Mouse (Mus musculus): ENCODE measurements around the gene Foxe3.

The Foxe3 gene

DNA sequence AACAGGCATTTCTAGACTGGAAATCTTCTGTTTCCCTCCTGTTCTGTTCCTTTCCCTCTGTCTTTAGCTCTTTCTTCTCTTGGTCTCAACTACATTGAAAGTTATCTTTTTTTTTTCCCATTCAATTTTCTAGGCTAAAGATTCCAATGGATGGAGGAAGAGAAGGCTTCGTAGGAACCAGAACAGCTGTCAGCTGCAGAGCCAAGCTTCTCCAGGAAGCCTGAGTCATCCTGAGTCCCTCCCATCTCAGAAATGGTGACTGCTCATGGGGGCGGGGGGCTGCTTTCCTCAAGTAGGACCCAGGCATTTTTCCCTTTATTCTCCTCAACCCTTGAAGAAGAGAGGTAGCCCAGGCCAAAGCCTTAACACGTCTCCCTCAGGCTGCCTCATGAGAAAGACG, 9.8 kb downstream of the Foxe3 start:
- no peak for DNase-seq (ENCODE audit: low read depth, low spot score)

DNA sequence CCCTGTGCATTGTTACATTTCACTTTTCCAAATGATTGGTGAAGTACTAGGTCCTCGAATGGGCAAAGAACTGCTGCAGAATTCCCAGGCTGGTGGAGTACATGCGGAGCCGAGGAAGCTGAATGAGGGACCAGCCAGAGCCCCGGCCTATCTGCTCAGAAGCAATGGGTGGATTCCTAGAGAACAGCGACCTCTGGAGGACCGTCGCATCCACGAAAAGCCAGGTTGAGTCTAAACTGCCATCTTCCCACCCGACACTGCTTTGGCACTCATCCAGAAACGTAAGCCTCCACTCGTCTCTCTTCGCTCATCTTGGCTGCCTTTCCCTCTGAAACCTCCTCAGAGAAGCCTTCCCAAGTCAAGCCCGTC, 12.2 kb downstream of the Foxe3 start:
- peak; percentile 18 for DNase-seq (ENCODE audit: low read depth, low spot score)

DNA sequence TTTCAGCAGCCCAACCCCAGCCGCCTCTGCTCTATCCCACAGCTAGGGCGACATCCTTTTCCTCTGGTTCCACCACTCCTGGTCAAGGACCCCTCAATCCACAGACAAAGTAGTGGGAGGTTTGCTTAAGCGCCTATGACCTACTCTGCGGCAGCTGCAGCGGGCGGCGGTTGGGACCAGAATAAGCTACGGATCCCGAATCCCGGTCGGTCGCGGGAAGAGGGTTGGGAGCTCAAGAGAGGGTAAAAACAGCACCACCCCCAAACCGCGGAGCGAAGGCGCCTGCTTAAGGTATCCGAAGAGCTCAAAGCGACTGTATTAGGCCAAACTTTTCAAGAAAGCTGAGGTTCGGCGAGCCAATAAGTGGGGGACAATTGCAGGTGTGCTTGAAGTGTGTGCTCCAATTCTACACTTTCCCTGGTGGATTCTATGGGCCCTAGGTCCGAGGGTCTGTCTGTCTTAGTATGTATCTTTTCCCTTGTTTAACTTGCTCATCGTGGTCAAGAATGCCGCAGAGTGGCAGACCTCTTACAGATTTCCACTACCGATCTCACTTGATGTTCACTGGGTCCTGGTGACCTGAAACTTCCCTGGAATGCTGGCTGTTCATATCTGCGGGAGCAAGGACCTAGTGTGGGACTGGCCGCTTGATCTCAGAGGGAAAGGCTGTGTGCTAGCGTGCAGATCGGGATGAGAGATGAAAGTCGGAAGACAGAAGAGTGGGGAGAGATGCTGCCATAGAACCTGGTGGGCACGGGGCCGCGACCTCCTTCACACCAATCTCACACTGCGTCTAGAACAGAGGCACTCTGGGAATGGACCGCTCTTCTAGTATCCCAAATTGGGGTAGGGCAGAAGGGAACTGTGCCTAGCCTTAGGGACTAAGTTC, 12.9 kb downstream of the Foxe3 start:
- no peak for DNase-seq (ENCODE audit: low read depth, low spot score)

DNA sequence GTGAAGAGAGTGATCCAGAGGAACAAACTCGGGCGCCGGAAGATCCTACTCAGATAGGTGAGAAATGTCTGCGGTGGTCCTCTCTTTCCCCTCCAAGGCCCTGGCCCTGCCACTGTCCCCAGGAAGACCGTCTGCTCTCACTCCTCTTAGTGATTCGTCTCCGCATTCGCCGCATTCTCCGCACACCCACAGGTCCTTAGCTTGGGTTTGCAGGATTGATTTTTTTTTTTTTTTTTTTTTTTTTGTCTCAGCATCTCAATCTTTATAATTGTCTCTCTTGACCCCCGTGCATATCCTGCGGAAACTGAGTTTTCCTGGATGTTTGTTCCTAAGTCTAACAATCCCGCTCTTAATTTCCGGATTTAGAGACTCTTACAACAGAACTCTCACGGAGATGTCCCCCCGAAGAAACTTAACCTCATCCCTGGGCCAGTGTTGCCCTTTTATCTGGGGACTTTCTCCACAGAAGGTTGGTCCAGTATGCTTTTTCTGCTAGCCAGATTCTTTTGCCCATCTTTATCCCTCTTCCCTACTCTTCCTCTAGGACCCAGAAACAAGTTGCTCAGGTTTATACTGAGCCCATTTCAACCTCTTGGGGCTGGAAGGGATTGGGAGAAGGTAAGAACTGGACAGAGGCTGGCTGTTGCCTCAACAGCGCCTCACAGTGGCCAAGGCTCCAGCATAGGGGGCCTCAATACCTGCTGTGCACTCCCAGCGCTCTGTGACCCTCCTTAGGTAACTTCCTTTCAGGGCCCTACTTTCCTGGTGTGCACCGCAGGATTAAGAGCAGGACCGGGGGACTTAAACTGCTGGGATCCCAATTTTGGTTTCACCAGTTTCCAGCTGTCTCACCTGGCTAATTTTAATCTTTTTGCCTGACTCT, 16.0 kb downstream of the Foxe3 start:
- peak; percentile 56 for DNase-seq (ENCODE audit: low read depth, low spot score)

DNA sequence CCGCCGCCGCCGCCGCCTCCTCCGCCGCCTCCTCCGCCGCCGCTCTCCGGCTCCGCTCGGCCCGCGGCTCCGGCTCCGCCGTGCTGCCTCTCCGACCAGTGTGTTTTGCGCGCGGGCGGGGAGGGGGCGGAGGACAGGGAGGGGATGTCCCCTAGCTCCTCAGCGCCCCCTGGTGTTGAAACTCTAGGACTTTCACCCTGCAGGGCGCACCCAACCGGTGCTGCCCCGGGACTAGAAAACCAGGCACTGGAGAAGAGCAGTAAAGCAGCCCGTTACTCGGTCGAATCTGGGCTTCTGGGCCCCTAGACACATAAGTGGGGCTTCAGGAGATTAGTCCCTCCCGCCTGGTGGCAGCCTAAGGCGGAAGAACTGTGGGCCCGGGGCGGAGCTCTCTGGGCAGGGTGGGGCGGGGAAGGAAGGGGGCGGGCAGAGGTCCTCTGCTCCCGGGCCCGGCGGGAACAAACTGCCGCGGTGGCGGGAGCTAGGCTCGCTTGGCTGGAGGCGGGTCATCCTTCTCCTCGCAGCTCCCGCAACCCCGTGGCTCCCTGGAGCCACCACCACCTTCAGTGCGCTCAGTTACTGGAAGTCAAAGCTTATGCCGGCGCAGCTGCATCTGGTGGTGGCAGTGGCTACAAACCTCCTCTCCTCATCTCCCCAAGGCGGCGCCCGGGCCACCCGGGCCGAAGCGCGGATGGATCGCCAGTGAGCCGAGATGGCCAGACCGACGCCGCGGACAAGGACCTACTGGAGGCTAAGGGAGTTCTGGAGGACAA, 16.8 kb downstream of the Foxe3 start, which contains the start of gene Foxd2:
TSS of gene Foxd2 (minus strand) at position 45 of the 773 bp plus-strand sequence.
- DNase-seq (ENCODE audit: low read depth, low spot score) = peak; percentile 92

DNA sequence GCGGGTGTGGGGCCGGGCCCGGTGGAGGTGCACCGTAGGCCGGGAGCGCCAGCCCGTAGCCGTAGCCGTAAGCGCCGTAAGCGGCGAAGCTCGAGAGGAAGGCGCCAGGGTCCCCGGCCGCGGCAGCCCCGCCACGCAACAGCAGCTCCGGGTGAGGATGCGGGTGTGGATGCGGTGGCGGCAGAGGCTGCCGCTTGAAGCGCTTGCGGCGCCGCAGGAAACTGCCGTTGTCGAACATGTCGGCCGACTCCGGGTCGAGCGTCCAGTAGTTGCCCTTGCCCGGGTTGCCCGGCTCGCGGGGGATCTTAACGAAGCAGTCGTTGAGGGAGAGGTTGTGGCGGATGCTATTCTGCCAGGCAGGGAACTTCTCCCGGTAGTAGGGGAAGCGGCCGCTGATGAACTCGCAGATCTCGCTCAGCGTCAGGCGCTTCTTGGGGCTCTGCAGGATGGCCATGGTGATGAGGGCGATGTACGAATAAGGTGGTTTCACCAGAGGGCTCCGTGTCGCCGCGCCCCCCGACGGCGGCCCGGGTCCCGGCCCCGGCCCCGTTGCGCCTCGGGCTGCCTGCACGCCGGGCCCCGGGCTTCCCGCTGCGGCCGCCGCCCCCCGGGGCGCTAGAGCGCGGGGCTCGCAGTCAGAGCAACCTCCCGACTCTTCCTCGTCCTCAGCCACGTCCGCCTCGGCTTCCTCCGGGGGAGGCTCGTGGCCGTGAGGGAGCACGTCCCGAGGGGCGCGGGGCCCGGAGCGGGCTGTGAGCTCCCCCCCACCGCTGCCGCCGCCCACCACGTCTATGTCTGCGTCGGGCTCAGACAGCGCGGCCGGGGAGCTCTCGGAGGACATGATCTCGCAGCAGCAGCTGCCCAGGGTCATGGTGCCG, 17.6 kb downstream of the Foxe3 start:
- DNase-seq (ENCODE audit: low read depth, low spot score) = peak; percentile 62

DNA sequence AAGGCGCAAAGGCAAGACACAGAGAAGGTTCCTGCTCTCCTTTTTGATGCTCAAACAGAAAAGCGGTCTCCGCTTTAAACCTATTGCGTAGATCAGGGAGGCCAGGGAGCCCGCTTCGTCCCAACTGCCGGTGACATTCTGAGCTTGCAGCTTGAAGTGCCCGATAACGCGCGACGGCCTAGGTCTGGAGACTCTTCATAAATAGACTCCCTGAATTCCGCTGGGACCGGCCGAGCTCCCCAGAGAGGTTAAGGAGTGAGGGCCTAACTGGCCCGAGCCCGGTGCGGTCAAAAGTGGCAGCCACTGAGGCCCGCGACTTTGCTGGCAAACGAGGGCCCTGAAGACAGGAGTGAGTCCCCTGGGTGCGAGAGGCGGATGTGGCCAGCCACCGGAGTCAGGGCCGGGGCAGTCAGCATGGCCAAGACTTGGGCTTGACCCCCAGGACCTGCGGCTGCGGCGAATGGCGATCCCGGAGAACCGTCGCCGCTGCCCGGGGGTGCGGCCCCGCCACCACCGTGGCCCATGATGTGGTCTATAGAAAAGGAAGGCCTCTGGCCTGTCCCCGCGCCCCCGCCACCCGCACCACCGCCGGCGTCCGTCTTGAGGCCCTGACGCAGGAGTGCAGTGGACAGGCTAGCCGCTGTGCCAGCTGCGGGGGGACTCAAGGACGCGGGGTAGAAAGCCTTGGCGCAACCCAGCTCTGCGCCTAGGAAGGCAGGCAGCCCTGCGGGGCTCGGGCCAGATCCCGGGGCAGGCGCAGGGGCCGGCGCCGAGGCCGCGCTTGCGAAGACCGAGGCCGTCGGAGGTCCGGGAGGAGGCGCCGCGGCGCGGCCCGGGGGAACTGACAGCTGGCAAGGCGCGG, 18.5 kb downstream of the Foxe3 start:
- DNase-seq (ENCODE audit: low read depth, low spot score) = peak; percentile 7

DNA sequence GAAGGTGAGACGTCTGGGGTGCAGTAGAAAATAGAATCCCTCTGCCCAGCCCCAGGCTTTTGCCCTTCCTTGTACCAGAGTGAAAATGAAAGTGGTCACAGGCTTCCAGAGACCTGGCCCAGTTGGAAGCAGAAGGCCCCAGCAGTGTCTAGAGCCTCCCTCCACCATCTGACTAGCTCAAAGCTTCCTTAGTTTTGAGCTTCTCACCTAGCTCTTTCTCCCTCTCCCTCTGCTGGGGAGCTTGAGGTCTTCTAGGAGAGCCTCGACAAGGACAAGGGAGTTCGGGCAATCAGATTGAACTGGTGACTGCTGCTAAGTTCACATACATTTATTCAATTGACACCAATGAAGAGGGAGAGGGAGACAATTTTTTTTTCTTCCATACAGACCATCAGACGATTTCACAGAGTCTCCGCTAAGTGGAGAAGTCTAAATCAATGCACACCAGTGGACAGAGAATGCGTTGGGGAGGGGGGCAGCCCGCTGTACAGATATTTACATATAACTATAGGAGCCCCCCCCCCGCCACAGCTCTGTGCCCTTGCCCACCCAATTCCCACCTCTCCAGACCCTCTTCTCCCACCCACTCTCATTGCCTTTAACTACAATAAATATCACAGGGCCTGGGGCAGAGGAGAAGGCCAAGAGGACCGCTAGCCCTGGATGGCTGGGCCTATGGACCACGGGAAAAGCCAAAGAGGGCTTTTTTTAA, 19.7 kb downstream of the Foxe3 start:
- DNase-seq (ENCODE audit: low read depth, low spot score) = no peak

DNA sequence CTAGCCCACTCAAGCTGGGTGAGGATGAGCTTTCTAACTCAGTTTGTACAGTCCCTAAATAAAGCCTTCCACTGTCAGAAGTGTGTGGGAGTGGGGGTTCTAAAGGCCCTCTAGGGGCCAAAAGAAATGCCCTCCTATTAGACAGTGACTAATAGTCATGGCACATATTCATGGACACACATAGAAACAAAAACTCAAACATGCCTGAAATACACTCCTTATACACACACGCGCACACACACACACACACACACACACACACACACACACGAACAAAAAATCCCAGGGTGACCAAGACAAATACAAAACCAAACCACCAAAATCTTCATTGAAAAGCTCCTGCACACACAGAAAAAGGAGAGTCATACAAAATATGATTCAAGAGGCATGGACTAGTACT, 20.3 kb downstream of the Foxe3 start:
- DNase-seq (ENCODE audit: low read depth, low spot score) = no peak

DNA sequence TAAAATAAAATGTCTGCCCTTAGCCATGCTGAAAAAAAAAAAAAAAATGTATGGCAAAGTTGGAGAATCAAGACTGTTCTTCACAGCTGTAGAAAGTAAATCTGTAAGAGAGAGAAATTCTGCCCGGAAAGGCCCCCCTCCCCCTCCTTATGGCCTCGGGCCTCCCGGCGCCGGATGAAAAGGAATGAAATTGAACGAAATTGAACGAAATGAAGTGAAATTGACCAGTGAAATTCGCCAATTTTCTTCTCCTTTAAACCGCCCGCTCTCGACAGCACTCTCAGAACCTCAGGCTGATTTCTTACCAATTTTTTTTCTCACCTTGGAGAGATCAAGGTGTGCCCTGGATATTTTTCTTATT, 22.4 kb downstream of the Foxe3 start:
- peak; percentile 9 for DNase-seq (ENCODE audit: low read depth, low spot score)

DNA sequence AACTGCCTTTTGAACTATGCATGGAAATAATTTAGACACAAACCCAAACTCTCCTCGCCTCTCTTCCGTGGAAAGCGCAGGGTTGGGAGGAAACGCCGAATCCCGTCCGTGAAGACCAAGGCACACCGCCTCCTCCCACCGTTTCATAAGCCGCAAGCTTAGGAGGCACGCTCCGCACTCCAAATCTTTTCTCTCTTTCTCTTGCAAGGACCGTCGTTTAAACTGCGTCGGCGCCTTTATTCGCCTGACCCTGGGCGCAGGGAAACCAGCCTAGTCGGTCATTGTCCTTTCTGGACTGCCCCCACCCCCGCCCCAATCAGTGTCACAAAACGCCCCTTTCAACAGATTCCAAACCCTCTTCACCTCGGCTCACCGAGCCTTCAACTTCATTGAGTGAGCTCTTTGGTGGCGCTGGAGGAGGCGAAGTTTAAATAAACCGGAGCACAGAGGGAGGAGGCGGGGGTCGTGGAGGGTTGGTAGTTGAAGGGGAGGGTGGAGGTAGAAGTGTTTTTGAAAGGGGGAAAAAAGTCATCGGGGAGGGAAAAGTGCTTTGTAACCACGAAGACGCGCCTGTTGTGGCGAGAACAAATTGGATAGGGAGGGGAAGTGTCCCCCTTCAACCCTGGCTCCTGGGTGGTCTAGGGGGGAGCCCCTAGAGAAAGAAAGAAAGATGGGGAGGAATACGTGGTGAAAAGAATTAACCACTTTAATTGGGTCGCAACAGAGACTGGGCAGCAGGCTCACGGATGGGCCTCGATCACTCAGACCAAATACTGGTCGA, 23.0 kb downstream of the Foxe3 start:
- no peak for DNase-seq (ENCODE audit: low read depth, low spot score)

DNA sequence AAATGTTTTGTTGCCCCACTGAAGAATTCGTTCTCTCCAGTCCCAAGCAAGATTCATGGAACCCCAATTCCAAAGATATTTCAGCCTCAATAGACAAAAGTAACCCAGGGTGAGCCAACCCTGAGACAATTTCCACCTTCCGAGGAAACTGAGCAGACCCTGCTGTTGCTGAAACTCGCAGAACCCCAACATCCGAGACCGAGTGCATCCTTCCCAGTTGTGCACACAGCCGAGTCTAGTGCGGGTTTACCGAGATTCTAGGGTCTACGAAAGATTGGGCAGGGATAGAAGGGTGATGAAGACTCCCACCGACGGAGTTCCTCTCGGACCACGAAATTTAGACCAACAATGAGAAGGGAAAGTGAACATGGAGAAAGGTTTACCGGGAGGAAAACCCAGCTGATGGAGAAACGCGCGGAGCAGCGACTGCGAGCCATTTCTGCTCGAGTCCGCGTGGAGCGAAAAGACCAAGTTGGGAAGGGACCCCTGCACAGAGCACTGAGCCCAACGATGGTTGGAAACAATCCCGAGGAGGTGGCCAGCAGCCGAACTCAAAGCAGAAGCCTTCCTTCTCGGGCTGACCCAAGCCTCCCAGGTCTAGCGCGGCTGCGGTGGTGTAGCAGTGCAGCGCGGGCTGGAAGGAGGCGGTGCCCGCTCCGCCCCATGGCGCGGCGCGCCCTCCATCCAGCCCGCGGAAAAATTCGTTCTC, 24.0 kb downstream of the Foxe3 start:
- DNase-seq (ENCODE audit: low read depth, low spot score) = peak; percentile 18

DNA sequence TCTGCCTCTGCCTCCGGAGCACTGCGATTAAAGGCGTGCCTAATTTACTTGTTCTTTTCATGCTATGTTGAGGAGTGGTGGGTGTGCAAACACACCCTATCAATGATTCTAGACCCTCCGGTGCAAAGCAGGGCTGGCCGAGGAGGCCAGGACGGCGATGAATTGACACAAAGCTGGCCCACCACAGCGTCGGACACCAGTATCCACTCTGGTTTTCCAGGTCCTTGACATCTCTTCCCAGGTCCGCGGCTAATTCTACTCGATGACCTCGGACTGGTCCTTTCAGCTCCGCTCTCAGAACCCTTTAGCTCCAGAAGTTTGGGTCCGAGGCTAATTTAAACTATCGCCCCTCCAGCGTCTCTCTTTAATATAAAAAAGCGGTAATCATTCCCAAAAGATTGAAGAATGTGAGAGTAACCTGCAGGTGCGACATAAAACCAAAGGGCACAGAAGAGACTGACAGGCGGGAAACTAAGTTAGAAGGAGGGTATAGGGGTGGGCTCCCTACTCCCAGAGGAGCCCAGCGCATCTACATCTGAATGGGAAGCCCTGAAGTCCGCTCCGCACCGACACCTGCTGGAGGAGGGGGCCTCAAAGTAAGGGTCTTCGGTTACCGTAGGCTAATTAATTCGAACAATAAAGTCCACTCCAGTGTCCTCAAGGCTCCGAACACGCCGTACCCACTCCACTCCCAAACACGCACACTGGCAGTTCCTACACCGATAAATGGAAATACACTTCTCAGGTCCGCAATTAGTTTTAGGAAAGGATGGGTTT, 24.8 kb downstream of the Foxe3 start:
- no peak for DNase-seq (ENCODE audit: low read depth, low spot score)

DNA sequence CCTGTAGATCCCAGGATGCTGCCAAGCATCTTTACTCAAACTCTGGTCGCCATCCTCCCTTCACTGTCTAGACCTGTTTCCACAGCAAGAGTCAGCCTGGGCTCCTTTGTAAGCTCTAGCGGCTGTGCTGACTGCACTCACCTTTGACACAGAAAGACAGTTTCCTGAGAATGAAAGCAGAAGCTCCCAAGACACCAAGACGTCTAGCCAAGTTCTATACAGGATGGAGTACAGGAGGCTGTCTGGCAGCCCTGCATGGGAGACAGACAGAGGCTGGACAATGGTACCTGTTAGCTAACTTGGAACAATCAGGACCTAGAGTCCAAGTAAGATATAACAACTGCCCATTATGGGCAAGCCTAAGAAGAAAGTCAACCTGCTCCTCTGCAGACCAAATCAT, 25.9 kb downstream of the Foxe3 start:
- DNase-seq (ENCODE audit: low read depth, low spot score) = no peak

DNA sequence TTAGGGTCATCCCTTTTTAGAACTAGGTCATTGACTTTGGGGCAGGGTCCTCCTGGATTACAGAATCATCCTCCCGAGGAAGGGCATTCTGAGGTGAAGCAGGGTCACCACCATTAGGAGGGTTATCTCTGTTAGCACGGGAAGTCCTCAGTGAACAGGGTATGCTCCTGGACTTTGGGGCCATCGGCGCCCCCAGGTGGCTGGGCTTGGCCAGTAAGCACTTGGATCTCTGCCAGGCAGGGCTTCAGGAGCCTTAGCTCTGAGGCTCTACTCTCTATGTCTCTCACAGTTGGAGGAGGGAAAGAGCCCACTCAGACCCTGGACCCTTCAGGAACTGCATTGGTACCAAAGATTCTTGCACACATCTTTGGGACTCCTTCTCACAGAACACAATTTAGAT, 28.0 kb downstream of the Foxe3 start:
- DNase-seq (ENCODE audit: low read depth, low spot score) = peak; percentile 13

DNA sequence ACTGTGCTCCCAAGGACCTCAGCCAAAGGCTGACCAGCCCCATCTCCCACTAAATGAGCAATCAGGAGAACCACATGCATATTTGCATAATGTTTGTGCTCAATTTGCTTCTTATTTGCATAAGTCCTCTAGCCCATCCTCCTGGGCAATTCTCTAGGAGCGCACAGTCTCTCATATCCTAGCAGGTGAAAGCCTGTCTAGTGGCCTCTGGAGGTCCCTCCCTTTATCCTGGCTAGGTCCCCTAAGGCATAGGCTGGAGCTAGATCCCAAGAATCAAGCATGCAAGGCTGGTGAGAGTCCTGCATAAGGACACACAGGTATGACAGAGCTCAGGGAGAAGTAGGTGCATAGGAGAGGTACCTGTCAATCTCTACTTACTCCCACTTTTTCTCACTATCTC, 43.6 kb downstream of the Foxe3 start:
- no peak for DNase-seq (ENCODE audit: low read depth, low spot score)

DNA sequence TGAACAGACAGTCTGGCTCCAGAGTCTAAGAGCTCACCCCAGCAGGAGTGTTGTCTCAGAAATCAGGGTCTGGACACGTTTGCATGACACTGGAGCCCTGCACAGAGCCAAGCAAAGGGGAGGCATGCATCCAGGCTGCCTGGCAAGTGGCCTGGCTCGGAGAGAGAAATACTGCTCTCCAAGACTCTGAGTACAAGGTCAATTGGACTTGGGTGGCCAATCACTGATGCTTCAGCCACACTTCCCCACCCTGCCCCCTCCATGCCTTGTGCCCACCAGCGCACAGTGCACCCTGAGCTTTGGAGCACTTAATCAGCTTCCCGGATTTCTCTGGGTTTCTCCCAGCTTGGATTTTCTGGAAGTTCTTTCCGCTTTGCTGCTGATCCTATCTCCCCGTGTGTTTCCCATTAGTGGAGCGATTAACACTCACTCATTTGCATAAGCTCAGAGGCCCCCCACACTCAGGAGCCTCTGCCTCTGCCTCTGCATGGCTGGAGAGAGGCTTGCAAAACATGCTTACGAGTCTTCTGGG, 49.3 kb downstream of the Foxe3 start:
- no peak for DNase-seq (ENCODE audit: low read depth, low spot score)

All from CD4-positive helper T cell, adult 2 months (primary cell).